Mouse (Mus musculus) urinary bladder, adult 18-20 months (tissue): ENCODE measurements around the gene Il2rb.
A peak's percentile ranks its signal among the peaks of the same experiment; 100 is the strongest.

Source experiments
- DNase-seq, 2 experiments: peaks; one replicate each; pipeline ENCODE4 v3.0.0; 2022; ENCODE audit warnings: low spot score in 2 of 2, mixed read lengths in 2 of 2

The Il2rb gene

GRCm38 (mm10) chr15:78481448-78482000 is 13.5 kb downstream of the Il2rb start:
- peak in 1 of 2 experiments; percentile 16 for DNase-seq

GRCm38 (mm10) chr15:78480991-78481390 is 14.1 kb downstream of the Il2rb start:
- DNase-seq = peak; percentile 25 to 26

GRCm38 (mm10) chr15:78480111-78480510 is 15.0 kb downstream of the Il2rb start:
- no peak for DNase-seq

GRCm38 (mm10) chr15:78479470-78479869 is 15.6 kb downstream of the Il2rb start:
- DNase-seq = peak in 1 of 2 experiments; percentile 15

- DNase-seq = no peak
Measured at GRCm38 (mm10) chr15:78478073-78478472, 17.0 kb downstream of the Il2rb start.

GRCm38 (mm10) chr15:78476878-78477277 is 18.2 kb downstream of the Il2rb start:
- DNase-seq = no peak

- DNase-seq = no peak
Measured at GRCm38 (mm10) chr15:78475604-78476031, 19.5 kb downstream of the Il2rb start.

GRCm38 (mm10) chr15:78473442-78473841 is 21.6 kb downstream of the Il2rb start:
- no peak for DNase-seq

- DNase-seq = no peak
Measured at GRCm38 (mm10) chr15:78471902-78472301, 23.2 kb downstream of the Il2rb start.

- DNase-seq = no peak
Measured at GRCm38 (mm10) chr15:78470495-78471276, 24.4 kb downstream of the Il2rb start.

- no peak for DNase-seq
Measured at GRCm38 (mm10) chr15:78468379-78468937, 26.6 kb downstream of the Il2rb start, which contains the start of gene Tmprss6. Gene Tmprss6, minus strand, starts transcription at chr15:78468634.

GRCm38 (mm10) chr15:78467570-78467969 is 27.5 kb downstream of the Il2rb start:
- DNase-seq = no peak

- DNase-seq = no peak
Measured at GRCm38 (mm10) chr15:78466809-78467208, 28.3 kb downstream of the Il2rb start.

- DNase-seq = no peak
Measured at GRCm38 (mm10) chr15:78462981-78463380, 32.1 kb downstream of the Il2rb start.

GRCm38 (mm10) chr15:78457193-78457592 is 37.9 kb downstream of the Il2rb start:
- no peak for DNase-seq

GRCm38 (mm10) chr15:78456051-78456450 is 39.0 kb downstream of the Il2rb start:
- DNase-seq = no peak

GRCm38 (mm10) chr15:78455168-78455567 is 39.9 kb downstream of the Il2rb start:
- no peak for DNase-seq

- no peak for DNase-seq
Measured at GRCm38 (mm10) chr15:78452929-78453328, 42.1 kb downstream of the Il2rb start.

- no peak for DNase-seq
Measured at GRCm38 (mm10) chr15:78451201-78451600, 43.9 kb downstream of the Il2rb start.

- DNase-seq = no peak
Measured at GRCm38 (mm10) chr15:78450419-78450768, 44.7 kb downstream of the Il2rb start.

- DNase-seq = peak in 1 of 2 experiments; percentile 39
Measured at GRCm38 (mm10) chr15:78449694-78450418, 45.2 kb downstream of the Il2rb start.

GRCm38 (mm10) chr15:78449131-78449530 is 45.9 kb downstream of the Il2rb start:
- DNase-seq = no peak
